Mouse (Mus musculus) right cerebral cortex, postnatal 4 days (tissue): Measurements from ENCODE around the gene Car14.
A peak's percentile ranks its signal among the peaks of the same experiment; 100 is the strongest.
"Not testable (repeated sequence)": the region's sequence is repeated elsewhere in the genome, so short reads cannot be mapped to it uniquely, and the experiment has no call there.

Experiments used
- DNase-seq: peaks from one replicate; pipeline ENCODE4 v3.0.0-alpha.2; 2022

Gene Car14

DNA sequence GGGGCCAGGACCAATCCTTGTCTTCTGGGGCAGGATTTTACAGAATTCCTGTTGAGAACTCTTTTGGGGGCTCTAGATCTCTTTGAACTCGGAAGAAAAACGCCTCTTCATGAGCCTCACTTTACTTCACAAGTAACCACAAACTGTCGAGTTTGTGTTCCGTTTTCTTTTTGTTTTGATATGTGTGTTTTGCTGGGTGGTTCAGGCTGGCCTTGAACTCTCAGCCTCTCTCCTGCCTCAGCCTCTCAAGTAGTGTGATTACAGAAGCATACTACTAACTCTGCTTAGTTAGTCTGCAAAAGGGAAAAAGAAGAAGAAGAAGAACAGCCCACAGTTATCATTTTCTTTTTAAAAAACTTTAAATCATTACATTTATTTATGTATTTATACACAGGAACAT, 19.7 kb upstream of the Car14 start:
- DNase-seq, result no peak

DNA sequence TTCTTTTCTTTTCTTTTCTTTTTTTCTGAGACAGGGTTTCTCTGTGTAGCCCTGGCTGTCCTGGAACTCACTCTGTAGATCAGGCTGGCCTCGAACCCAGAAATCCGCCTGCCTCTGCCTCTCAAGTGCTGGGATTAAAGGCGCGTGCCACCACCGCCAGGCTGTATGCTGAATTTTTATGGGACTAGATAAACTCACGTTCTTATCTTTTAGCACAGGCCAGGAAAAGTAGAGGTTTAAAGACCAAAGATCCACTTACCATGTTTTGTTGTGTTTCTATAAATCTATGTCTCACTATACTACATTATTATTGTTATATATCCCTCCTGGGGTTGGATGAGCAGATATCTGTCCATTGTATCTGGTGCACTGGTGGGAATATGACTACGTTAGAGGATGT, 18.9 kb upstream of the Car14 start:
- DNase-seq, result not testable (repeated sequence)

DNA sequence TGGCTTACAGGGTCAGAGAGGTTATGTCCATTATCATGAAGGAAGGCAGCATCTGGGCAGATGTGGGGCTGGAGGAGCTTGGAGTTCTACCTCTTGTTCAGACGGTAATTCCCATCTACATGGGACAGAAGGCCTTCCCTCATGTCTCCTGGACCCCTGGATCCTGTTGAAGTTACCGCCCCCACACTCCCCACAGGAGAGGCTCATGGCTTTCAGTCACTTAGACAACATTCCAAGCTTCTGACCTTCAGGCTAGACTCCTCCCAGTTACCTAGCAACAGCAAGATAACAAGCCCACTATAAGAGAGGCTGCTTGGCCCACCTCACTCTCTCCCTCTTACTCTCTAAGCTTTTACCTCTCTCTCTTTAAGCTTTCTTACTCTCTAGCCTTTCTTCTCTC, 16.0 kb upstream of the Car14 start:
- DNase-seq, result not testable (repeated sequence)

DNA sequence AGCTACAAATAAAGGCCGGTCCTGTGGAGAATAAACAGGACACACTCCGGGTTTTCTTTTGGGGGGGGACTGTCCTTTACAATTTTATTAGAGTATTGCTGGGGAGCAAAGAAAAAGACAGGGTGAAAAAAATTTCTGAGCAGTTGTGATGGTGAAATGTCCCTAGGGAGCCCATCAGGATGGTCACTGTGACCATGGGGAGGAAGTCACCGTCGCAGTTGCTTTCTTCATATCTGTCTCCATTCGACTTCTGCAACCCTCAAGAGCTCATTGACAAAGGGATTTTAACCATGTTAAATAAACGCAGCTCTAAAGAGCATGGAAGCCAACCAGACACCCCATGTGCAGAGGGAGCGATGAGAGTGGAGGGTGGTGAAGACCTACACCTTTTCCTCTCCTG, 12.3 kb upstream of the Car14 start:
- DNase-seq, result no peak

DNA sequence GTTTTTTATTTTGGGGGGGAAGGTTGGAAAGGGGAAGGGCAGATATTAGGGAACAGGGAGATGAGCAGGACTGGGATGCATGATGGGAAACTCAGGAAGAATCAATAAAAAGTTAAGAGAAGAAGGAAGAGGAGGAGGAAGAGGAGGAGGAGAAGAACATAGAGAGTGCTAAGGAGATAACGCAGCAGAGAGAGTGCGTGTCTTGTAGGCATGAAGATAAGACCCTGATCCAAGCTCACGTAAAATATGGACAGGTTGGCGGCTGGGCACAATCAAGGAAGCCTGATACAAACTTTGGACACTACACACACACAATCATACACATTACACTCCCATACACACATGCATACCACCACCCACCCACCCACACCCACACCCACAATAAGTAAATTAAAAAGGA, 10.2 kb upstream of the Car14 start:
- DNase-seq, result no peak

DNA sequence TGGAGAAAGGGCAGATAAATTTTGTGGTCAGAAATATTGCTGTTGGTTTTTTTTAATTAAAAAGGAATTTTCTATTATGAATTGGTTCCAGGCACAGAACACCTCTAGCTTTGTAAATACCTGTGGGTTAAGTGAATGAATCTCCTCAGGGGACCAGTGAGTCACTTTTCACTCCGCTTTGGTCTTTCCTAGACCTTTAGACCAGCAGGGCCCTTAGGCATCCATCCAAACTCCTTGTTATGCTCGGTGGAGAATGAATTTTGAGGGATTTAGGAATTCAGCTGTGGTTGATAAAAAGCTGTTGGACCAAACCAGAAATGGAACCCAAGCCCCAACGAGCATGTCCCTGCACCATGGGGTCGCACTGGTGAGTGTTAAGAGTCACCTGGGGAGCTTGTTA, 3.1 kb upstream of the Car14 start:
- DNase-seq, result no peak

DNA sequence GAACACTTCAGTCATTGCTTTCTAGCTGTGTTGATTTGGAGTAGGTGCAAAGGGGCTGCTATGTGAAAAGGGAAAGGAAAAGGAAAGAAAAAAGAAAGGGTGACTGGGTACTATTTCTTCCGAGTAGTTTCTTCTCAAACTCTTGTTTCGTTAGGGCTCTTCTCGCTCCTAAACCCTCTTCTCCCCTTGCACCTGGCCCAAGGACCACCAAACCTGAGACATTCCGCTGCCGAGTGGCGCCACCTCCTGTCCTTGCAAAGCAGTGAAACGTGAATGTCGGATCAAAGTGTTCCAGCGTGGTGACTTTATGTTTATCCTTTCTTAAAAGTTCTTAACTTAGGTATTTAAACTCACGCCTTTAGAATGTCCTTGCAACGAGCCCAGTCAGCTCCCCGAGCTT, 2.4 kb upstream of the Car14 start:
- peak; percentile 58 for DNase-seq

DNA sequence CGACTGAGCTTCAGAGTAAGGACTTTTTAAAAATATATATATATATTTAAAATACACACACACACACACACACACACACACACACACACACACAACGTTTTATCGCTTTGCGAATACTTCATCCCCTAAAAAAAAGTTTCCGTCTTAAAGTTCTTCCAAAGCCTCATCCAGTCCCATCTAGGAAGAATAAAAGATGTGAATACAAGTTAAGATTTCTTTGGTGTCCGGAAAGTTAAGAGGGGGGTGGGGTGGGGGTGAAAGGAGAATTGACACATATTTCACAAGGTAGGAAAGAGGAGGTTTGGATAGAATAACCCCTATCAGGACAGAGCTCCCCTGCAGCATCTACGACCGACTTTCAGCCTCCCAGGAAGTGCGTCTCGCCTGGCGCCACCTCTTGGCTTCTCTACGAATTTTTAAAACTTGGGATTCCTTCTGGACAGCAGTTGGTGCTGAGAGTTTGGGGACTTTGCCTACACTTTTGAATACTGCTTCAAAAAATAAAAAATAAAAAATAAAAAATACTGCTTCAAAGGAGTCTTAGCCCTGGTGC, 1.5 kb upstream of the Car14 start:
- DNase-seq, result peak; percentile 58

DNA sequence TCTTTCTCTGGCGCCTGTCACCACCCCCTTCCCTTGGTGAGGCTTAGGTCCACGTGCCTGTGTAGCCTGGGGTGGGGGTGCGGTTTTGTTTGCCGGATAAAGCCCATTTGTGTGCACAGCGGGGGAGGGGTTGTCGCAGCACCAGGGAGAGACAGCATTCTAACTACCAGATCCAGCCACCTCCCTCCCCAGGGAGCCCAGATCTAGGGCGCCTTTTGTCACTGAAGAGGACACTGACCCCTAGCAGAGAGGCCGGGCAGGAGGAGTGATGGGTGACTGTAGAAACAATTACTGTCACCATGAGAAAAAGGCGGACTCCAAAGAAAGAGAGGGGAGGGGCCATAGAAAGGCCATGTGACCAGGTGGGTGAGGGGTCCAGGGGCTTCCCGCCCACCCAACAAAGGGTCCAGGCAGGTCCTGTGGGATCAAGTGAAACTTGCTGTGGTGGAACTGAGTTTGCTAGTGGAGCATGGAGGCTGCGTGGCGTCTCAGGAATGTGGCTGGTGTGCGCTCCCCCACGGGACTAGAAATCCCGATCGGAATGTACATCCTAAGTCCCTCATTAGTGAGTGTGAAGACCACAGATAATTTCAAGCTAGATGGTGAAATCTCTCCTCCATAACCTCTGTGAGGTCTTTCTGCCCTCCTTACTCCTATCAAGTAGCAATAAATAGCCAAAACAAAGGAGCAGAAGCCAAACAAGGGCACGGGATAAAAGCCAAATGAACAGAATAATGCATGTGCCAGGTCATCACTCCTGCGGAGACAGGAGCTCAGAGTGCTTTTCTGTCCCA, 852 bp upstream of the Car14 start:
- DNase-seq, result no peak

DNA sequence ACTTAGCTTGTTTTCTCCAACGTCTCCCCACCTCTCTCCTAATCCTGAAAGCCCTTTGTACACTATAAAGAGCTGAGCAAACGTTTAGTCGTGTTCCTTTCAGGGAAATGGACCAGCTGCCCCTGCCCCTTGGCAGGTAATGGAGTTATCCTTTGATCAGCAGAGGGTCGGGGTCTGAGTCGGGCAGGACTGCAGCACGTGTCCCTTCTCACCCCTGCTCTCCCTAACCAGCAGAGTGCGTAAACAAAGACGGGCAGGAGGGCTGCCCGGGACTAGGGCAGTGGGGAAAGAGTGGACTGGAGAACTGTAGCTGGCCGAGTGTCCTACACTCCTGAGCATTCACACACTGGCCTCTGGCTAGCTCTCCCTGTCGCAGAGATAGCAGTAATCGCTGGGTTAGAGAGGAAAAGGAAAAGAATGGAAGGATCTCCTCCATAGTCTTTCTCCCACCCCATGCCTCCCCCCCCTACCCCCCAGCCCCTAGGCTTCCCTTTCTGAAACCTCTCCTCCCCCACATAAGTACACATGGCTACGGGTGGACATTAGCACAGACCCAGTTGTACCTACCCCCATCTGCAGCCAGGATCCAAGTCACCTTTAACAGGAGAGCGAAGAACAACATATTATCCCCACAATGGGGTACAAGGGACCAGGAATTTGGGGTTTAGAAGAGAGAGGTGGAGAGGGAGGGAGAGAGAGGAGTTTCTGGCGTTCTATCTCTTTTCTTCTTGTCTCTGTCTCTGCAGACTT, 563 bp downstream of the Car14 start:
- DNase-seq, result no peak

DNA sequence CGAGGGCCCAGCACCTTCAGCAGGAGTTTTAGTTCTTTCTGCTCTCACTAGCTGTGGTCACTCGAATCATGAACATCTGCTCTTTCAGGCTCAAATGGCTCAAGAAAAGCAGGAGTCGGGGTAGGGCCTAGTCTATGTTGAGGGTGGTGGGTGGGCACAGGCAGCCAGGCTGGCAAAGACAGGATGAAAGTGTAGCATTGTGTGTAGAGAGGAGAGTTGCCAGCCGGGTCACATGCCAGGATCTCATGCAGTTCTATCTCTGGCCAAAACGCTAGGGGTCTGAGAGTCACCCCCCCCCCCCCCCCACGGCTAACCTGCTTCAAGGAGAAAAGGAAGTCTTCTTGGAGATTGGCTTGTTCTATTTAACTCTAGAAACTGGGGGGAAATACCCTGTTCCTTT, 1.8 kb downstream of the Car14 start:
- no peak for DNase-seq

DNA sequence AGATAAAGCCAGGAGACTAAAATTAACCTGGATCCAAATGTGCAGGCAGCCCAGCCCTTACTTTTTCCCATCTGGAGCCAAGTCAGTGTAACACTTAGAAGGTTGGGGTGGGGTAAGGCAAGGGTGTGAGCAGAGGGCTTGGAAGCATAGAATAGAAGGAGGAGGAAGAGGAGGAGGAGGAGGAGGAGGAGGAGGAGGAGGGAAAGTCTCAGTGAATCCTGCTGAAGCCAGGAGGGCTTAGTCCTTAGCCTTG, 2.2 kb downstream of the Car14 start:
- DNase-seq, result no peak

DNA sequence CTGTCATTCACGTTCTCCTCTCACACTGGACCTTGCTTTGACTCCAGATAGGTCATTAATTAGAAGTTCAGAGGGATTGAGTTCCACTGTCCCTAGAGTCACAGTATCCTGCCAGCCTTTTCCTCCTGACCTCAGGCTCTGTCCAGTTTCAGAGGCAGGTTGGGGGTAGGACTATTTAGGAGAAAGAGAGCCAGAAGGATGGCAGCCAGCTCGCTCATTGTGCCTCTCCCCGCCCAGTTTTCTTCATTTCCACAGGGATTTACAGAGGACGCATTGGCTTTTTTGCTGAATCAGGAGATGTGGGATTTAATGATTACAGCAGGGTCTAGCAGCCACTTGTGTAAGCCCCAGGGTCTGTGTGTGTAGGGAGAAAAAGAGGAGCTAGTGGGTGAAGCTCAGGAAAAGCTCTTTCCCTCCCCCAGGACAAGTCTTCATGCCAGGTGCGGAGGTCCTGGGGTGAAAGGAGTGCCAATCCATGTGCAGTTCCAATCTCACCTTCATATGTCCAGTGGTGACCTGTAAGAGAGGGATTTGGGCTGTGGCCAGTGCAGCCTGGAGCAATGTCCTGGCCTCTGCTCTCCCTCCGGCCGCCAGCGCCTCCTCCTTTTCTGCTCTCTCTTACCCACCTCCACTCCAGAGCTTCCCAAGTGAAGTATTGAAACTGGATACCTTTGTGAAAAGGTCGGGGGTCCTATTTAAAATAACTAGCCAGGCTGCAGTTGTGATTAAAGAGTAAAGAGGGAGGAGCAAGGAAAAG, 2.7 kb downstream of the Car14 start:
- no peak for DNase-seq

DNA sequence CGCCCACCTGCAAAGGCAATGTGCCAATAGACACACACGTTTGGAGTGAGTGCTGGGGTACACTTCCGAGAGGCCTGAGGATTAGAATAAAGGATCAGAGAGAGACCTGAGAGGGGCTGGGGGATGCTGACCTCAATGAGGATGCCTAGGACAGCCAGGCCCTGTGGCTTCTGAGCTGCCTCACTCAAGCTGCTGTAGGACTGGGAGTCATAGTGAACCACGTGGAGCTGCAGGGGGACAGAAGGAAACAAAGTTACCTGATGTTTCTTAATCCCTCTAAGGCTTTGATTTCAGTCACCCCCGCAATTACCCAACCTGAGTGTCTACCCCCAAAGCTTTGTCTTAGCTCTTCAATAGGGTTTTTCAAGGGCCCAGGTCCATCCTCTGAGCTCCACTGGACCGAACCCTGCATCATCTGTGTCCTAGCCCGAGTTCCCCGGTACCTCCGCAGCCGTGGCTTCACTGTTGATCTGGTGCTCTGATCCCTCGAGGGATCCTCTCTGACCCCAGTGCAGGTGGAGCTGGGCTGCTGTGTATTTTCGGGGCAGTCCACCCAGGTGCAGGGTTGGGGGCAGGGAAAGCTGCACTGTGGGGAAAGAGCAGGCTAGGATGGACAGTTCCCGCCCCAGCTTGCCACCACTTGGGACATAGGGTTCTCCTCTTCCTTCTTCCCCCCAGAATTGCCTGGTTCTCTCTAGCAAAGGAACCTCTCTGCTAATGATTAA, 4.5 kb downstream of the Car14 start:
- DNase-seq, result no peak

DNA sequence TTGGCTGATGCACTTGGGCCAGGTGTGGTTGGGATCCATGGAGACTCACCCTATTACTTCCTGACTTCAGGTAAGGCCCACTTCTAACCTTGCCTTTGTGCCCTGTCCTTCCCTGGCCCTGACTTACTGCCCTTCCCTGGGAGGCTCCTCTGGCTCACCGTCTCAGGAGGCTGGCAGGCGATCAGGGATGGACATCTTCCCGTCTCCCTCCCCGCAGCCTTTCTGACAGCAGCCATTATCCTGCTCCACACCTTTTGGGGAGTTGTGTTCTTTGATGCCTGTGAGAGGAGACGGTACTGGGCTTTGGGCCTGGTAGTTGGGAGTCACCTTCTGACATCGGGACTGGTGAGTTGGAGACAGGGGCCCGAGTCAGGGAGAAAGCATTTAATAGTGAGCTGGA, 9.0 kb downstream of the Car14 start:
- DNase-seq, result not testable (repeated sequence)

DNA sequence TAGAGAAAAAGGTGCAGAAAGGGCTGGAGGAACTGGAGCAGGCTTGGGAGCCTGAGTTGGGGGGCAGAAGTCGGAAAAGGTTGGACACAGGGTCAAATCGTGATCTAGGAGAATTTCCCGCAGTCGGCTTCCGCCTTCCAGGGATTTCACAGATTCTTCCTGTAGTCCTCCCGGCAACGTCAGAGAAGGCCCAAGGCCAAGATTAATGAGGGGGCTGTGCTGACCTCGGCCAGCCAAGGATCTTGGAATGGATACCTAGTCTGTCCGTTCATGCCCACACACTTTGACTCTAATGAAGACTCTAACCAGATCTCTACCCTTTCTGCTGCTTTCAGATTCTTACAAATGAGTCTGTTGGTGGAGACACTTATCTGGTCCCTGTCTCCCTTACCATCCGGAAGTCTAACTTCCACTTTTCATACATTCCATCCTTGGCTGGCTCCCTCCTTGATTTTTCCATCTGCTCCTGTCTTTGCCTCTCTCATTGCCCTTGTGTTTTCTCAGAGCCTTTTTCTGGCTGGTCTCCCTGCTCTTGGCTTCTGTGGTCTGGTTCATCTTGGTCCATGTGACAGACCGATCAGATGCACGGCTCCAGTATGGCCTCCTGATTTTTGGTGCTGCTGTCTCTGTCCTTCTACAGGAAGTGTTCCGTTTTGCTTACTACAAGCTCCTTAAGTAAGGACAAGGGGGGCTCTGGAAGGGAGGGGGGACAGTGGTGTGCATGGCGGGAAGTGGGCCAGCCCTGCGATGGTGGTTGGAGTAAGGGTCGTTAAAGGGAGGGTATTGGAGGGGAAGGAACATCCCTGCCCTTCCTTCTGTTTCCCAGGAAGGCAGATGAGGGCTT, 10.0 kb downstream of the Car14 start:
- DNase-seq, result peak; percentile 44

DNA sequence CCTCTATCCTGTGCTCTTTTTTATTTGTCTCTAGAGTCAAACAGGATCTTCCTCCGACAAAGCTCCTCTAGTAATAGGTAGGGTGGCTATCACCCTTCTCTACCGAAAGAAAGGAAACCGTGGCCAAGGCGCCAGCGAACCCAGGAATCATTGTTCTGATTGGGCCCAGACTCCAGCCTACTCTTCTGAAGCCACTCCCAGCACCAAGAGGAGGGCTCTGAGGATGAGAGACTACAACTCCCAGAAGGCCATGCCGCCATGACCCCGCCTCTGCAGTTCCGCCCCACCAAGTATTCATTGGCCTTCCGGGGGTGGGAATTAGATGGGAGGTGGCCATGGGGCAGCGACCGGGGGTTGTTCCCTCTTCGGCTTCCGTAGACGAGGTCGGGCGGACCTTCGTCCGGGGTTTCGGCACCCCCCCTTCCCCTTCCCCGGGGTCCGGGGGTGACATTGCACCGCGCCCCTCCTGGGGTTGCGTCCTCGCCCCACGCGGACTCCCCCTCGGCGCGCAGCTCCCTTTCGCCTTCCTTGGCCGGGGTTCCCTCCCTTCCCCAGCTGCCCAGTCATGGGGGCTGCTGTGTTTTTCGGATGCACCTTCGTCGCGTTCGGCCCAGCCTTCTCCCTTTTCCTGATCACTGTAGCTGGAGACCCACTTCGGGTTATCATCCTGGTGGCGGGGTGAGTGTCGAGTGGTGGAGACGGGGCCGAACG, 10.7 kb downstream of the Car14 start, which contains the start of gene Aph1a:
Aph1a (plus strand) TSS at position 364 of the 711 bp plus-strand sequence.
- DNase-seq, result peak; percentile 86

DNA sequence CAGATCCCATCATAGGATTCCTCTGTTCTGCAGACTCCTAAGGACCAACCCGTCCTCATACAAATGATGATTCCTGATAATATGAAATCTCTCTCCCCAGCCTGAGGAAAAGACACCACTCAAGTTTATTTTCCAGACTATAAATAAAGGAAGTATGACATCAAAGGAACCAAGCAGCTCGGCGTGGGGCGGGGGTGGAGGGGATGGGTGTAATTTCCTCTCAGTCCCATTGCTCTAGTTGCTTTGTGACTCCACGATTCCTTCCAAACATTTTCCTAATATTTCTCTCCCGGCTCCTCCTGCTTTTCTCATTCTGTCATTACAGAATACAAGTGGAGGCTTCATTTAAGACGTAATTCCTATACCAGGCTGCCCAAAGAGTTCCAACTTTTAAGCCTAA, 11.4 kb downstream of the Car14 start:
- DNase-seq, result no peak

DNA sequence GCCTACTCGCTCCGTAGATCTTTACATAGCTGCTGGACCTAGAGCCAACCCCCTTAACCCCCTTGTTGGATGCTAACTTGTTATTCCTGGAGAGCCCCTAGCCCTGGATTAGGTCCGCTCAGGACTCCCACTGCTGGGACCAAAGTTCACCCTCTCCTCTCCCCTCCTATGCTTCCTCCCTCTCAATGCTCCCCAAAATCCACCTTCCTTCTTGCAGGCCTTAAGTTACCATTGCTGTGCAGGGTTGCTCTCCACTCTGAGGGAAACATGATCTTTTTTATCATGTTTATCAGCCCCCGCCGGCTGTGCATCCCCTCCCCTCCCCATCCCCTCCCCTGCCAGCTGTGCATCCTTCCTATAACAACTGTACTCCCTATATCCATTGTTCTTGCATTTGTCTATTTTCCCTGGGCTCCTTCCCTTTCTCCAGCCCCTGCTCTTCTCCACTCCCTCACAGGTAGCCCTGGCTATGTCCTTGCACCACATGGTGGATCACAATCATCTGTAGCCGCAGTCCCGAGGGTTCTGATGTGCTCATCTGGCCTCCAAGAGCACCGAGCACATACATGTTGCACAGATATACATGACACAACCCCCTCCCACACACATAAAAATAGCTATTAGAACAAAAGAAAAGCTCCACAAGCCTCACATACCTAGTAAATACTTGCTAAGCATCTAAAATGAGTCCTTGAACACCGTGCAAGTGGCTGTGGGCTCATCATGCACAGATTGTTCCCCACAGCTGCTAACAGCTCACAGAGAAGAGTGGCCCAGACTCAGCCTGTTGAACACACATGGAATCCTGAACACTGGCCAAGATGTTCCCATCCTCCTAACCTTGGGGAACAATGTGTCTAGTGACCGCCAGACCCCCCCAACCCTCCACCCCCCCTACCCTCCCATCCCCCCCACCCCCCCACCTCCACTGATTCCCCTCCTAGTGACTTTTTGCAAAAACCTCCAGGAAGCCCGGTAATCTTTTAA, 12.1 kb downstream of the Car14 start:
- DNase-seq, result no peak
